Mouse (Mus musculus) lung, postnatal 25 days (tissue): ENCODE measurements at regions not wholly inside any gene's neighbourhood (a gene's known extent, or its start where the extent isn't known, plus 50 kb on each side); places are given as distances from the start of the nearest gene placed in this dataset.

Experiments used
- DNase-seq: peaks from one replicate; pipeline ENCODE4 v3.0.0; 2022; ENCODE audit warnings: low spot score

DNA sequence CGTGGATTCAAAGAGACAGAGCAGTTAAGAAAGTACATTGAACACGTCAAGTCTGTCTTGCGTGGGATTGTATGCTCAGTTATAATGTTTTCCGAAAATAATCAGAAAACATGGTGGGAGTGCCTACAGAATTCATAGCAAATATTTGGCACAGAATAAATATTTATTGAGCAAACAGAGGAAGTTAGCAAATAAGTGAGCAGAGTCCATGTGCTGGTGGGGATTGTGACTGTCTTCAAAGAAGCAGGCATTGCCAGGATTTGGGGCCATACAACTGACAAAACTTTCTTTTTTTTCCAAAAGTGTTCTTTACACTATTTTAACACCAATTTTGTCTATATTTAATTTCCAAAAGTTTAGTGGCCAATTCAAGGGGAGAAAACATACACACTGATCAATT, 1729.8 kb downstream of the AI429214 start:
- no peak for DNase-seq

DNA sequence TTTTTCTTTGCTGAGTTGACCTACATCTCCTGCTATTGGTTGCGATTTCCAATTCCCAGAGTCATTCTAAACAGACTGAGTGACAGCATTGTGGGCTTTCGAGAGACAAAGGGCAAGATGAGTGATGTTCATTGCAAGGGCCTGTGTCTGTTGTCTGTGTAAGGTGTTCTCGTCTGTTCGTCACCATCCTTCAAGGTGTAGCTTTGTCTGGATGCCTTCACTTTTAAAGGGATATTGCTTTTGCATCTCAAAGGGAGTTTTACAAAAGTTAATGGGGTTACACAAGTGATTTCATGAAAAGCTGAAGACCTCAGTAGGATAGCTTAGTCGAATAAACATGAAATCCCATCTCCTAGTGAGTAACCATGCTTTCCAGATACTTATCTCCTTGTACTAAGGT, 1731.9 kb downstream of the AI429214 start:
- DNase-seq, result no peak

DNA sequence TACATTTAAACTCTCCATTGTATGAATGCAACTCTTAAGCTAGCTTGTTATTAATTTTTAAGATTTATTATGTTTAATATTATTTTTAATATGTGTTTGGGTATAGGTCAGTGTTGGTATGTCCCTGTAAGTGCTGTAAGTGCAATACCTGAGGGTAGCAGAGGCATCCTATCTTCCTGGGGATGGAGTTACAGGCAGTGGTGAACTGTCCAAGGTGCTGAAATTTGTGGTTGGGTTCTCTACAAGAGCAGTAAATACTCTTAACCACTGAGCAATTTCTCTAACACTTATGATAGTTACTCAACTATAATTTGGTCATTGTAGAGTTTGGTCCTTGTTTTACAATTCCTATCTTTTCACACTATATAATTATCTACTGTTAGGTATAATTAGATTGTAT, 1753.7 kb downstream of the AI429214 start:
- DNase-seq, result no peak

DNA sequence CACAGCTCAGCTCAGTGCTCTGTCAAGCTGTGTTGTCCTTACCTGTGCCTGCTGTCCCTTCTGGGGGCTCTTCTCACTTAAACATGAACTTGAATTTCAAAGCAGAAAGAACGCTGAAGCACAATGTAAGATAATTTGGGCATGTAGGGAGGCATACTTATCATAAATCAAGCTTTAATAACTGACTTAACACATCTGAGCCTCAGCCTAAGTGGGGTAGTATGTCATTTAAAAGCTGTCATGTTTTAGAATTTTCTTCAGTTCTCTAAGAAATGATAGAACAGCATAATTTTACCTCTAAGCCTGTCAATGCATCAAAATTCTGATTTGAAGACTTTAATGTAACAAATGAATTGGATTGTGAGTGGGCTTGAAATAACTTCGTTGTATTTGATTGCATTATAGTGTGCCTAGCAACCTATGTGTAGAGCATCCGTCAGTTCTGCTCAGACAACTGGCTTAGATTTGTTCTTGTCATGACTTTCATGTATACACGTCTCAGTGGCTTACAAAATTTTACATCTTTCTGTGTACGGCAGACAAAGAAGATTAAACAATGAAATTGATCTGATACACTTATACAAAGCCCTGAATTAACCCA, 1773.3 kb downstream of the AI429214 start:
- no peak for DNase-seq

DNA sequence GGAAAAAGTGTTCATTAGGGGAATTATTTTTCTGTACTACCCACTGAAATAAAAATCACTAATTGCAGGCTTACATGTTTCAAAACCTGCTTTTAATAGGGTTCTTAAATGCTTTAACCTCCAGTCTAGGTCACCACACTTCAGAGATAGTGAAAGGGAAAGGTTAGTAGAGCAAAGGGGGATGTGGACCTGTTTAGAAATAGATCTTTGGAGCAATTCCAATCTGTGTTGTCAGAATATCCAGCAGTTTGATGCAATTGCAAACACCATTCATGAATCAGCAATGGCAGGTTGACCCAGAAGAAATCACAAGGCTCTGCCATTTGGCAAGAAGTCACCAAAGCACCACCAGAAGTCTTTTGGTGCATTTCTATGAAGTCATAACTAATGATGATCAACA, 1819.1 kb downstream of the AI429214 start:
- no peak for DNase-seq

DNA sequence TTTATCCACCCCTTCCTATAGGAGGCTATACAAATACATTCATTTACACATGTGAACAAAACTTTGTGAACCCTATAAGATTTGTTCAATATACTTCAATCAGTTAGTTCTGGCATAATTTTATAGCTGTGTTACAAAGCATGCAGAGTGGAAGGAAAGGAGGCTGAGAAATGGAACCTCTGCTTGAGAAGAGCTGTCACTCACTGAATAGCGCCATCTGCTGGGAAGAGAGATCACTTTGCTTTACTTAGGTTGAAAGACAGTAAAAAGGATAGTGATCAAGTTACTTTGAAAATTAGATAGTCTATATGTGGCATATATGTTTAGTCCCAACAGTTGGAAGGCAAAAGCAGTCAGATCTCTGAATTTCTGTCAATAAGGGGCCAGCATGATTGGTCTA, 1824.8 kb downstream of the AI429214 start:
- peak; percentile 2 for DNase-seq

DNA sequence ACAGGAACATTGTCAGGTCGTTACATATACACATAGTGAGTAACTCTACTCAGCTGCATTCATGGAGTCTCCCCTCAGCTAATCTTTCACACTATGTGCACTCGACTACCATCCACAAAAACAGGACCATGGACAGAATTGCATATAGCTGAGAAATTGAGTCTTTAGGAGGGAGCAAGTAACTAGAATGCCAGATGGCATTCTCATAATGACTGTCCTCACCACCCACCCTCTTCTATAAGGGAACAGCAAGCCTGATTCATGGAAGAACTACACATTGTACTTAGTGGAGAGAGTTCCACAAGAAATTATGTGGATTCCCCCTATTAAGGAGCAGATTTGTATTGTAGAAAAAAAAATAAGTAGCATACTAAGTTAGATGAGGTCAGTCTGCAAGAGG, 1813.4 kb upstream of the Adam24 start:
- no peak for DNase-seq

DNA sequence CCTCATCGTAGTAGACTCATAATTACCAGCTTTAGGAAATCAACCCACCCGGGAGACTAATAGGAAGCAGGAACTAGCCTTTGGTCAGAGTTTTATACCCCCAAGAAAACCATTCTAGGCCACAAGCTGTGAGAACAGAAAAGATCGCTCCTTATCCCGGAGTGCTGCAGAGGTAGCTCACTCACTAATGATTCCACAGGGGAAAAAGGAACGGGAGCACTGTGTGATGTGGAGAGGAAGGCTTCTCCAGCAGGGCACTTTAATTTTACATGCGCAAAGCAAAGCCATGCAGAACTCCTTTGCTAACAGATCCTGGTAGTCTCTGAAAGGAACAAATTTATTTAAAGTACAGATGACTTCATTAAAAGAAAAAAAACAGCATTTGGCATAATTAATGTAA, 1807.5 kb upstream of the Adam24 start:
- DNase-seq, result no peak
